Mouse (Mus musculus) NIH3T3 (cell line): ENCODE measurements at regions not wholly inside any gene's neighbourhood (a gene's known extent, or its start where the extent isn't known, plus 50 kb on each side); places are given as distances from the start of the nearest gene placed in this dataset.

Experiments used
- DNase-seq: peaks from one replicate; pipeline ENCODE4 v3.0.0-alpha.2; 2012; ENCODE audit warnings: low read depth

DNA sequence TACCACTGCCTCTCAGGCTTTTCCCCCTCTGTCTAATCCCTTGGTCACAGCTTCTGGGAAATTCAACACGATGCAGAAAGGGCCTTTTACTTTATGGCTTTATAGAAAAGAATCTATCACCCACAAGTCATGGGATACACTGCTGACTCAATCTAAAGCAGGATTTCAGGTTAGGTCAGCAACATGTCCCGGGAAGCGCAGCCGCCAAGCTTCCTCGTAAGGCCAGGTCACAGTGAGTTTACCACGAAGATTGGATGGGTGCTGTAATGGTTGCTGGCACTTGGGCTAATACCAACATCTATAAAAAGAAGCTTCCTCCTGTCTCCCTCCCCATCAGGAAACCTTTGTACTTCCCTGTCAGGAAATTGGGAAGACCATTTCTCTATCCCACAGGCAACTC, 70.0 kb upstream of the Gm9747 start:
- peak; percentile 16 for DNase-seq

- DNase-seq = no peak
Observed at GRCm38 (mm10) chr1:82168158-82168557, 64.8 kb upstream of the Gm9747 start.

GRCm38 (mm10) chr1:82168949-82169348, 64.0 kb upstream of the Gm9747 start:
- DNase-seq = no peak

GRCm38 (mm10) chr1:82180427-82180826, 52.5 kb upstream of the Gm9747 start:
- no peak for DNase-seq
